Mouse (Mus musculus): ENCODE measurements around the gene Bpgm.

GRCm38 (mm10) chr6:34471434-34472110, 4.4 kb upstream of the Bpgm start:
- TF ChIP-seq CTCF (IDR thresholded peaks at IDR 0.05; ENCODE audit: control insufficient read depth, insufficient read depth, insufficient replicate concordance, low read depth, low read length) (no peak), POLR2A (IDR thresholded peaks at IDR 0.05; ENCODE audit: control insufficient read depth, low read depth, low read length) (no peak)

Data from testis, adult 2 months (tissue).